Mouse (Mus musculus) midbrain, embryonic 16.5 days (tissue): Measurements from ENCODE around the gene Gm266. TPM values are rescaled to one million over a fixed set of nuclear protein-coding genes. Genes with fewer than 3 reads are reported as not detected.

ENCODE experiments used
- ATAC-seq: fragments of 200-750 bp; cut with Nextera tagmentation; 2 replicates; pipeline ENCODE4 v1.8.0; 2017; ENCODE audit warnings: moderate TSS enrichment
- H3K27ac ChIP-seq: fragments of 300-500 bp; sonication (generic); 2 replicates; pipeline ENCODE4 v1.5.1; 2014; ENCODE audit warnings: mild to moderate bottlenecking, low read length, mixed read lengths
- H3K27me3 ChIP-seq: fragments of 300-500 bp; sonication (generic); 2 replicates; pipeline ENCODE4 v1.6.1; 2014; ENCODE audit warnings: low read depth, low read length, mixed read lengths; ENCODE audit not compliant: control insufficient read depth, insufficient read depth
- H3K36me3 ChIP-seq: fragments of 300-500 bp; sonication (generic); 2 replicates; pipeline ENCODE4 v1.6.1; 2014; ENCODE audit warnings: mild to moderate bottlenecking, low read length, moderate library complexity, mixed read lengths; ENCODE audit not compliant: control insufficient read depth, insufficient read depth
- H3K4me1 ChIP-seq: fragments of 300-500 bp; sonication (generic); 2 replicates; pipeline ENCODE4 v1.6.1; 2014; ENCODE audit warnings: mild to moderate bottlenecking, low read length, mixed read lengths; ENCODE audit not compliant: control insufficient read depth, insufficient read depth
- H3K4me2 ChIP-seq: fragments of 300-500 bp; sonication (generic); 2 replicates; pipeline ENCODE4 v1.6.1; 2014; ENCODE audit warnings: mild to moderate bottlenecking, low read length, mixed read lengths
- H3K4me3 ChIP-seq: fragments of 300-500 bp; sonication (generic); 2 replicates; pipeline ENCODE4 v1.5.1; 2014; ENCODE audit warnings: low read depth, mild to moderate bottlenecking, low read length, moderate library complexity, mixed read lengths
- H3K9ac ChIP-seq: fragments of 300-500 bp; sonication (generic); 2 replicates; pipeline ENCODE4 v1.6.1; 2014; ENCODE audit warnings: low read depth, low read length, mixed read lengths
- H3K9me3 ChIP-seq: fragments of 300-500 bp; sonication (generic); replicated peaks from 2 replicates; pipeline ENCODE4 v1.6.1; 2014; ENCODE audit warnings: mild to moderate bottlenecking, low read length, mixed read lengths; ENCODE audit not compliant: control insufficient read depth, poor library complexity, severe bottlenecking
- WGBS: fragments of 180-500 bp; shearing (Covaris S2); extraction: QIAGEN DNeasy Blood & Tissue Kit; methylation state at CpG from one replicate; pipeline ENCODE4 v1.1.7; 2014; 5-methylcytosine and 5-hydroxymethylcytosine counted together
- polyA plus RNA-seq: library from polyadenylated mRNA; unstranded; fragments of >200 nt; fragmentation: Nextera tagmentation; extraction: Ambion mirVana; gene quantifications from 2 replicates; pipeline ENCODE4 v1.2.1, GENCODE M21; 2015

The Gm266 gene
- polyA plus RNA-seq, 1 experiment from 2014 or later, result 3.1 TPM

DNA sequence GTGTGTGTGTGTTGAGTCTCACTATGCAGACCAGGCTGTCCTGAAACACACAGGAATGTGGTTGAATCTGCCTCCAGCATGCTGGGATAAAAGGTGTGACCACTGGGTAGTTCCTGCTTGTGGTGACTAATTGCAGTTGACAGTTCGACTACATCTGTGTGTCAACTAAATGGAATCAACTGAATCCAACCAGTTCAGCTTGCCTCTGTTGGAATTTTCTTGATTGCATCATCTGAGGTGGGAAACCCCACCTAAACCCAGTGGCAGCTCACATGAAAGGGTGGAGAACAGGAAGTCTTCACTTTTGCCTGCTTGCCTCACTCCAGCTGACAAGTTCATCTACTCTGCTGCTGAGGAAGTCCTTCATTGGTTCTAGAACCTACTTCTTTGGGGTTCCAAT is 14.5 kb downstream of the Gm266 start:
- H3K9ac ChIP-seq, result no peak overlapping the region
- no peak overlapping the region for H3K4me3 ChIP-seq
- H3K27ac ChIP-seq, result no peak overlapping the region
- H3K4me1 ChIP-seq, result no peaks in the 10 kb centered on the region
- H3K27me3 ChIP-seq, result no peaks in the 10 kb centered on the region
- WGBS, result 67% methylated on average over 1 of the region's 1 CpGs
- ATAC-seq, result no peak
- no peak overlapping the region for H3K4me2 ChIP-seq
- no peaks in the 10 kb centered on the region for H3K36me3 ChIP-seq
- H3K9me3 ChIP-seq, result no peaks in the 10 kb centered on the region

- H3K27ac ChIP-seq, result no peak overlapping the region
- H3K4me1 ChIP-seq, result no peaks in the 10 kb centered on the region
- no peak overlapping the region for H3K4me2 ChIP-seq
- H3K9ac ChIP-seq, result no peak overlapping the region
- H3K9me3 ChIP-seq, result no peaks in the 10 kb centered on the region
- no peak overlapping the region for H3K4me3 ChIP-seq
- H3K36me3 ChIP-seq, result no peaks in the 10 kb centered on the region
- no peak for ATAC-seq
- H3K27me3 ChIP-seq, result no peaks in the 10 kb centered on the region
- 5% methylated on average over 8 of the region's 8 CpGs for WGBS
Measured at GRCm38 (mm10) chr12:111469507-111469906, 16.1 kb downstream of the Gm266 start.

- H3K36me3 ChIP-seq, result no peaks in the 10 kb centered on the region
- WGBS, result 64% methylated on average over 7 of the region's 7 CpGs
- H3K9ac ChIP-seq, result no peak overlapping the region
- H3K4me2 ChIP-seq, result no peak overlapping the region
- H3K4me3 ChIP-seq, result no peak overlapping the region
- no peak overlapping the region for H3K27ac ChIP-seq
- H3K4me1 ChIP-seq, result no peaks in the 10 kb centered on the region
- H3K9me3 ChIP-seq, result no peaks in the 10 kb centered on the region
- H3K27me3 ChIP-seq, result no peaks in the 10 kb centered on the region
- no peak for ATAC-seq
Measured at GRCm38 (mm10) chr12:111468206-111468605, 17.4 kb downstream of the Gm266 start.

GRCm38 (mm10) chr12:111466369-111466768 is 19.3 kb downstream of the Gm266 start:
- ATAC-seq, result no peak
- H3K9ac ChIP-seq, result no peak overlapping the region
- H3K4me3 ChIP-seq, result no peak overlapping the region
- no peaks in the 10 kb centered on the region for H3K9me3 ChIP-seq
- no peaks in the 10 kb centered on the region for H3K27me3 ChIP-seq
- no peak overlapping the region for H3K4me2 ChIP-seq
- H3K27ac ChIP-seq, result no peak overlapping the region
- 100% methylated on average over 3 of the region's 3 CpGs for WGBS
- no peaks in the 10 kb centered on the region for H3K36me3 ChIP-seq
- no peaks in the 10 kb centered on the region for H3K4me1 ChIP-seq

DNA sequence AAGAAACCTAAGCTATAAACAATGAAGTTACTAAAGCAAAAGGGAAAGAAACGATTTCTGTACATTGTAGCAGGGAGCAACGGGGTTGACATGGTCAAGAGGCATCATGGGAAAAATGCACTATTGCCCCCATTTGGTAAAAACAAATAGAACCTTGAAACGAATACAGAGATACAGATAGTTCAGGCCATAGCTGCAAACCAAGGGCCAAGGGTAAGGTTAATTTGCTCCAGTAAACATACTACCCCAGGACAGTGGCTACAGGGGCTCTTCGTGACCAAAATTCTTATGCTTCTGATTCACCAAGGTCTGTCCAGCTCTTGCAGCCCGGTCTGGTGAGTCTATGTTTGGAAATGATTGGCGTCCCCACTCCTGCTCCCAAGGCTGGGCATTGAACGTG is 22.1 kb downstream of the Gm266 start:
- Histone ChIP-seq H3K4me3 (no peak overlapping the region), H3K9ac (no peak overlapping the region), H3K9me3 (no peaks in the 10 kb centered on the region), H3K4me1 (no peaks in the 10 kb centered on the region), H3K36me3 (no peaks in the 10 kb centered on the region), H3K4me2 (no peak overlapping the region), H3K27me3 (no peaks in the 10 kb centered on the region), H3K27ac (no peak overlapping the region)
- WGBS, result 82% methylated on average over 7 of the region's 7 CpGs
- ATAC-seq, result no peak

- Histone ChIP-seq H3K27me3 (peaks cover 2% of the 10 kb centered on the region; the same call in 1 of the 2 replicates), H3K27ac (no peak overlapping the region), H3K9me3 (no peaks in the 10 kb centered on the region), H3K4me3 (no peak overlapping the region), H3K4me1 (no peaks in the 10 kb centered on the region), H3K4me2 (no peak overlapping the region), H3K36me3 (no peaks in the 10 kb centered on the region), H3K9ac (no peak overlapping the region)
- 87% methylated on average over 1 of the region's 1 CpGs for WGBS
- no peak for ATAC-seq
Measured at GRCm38 (mm10) chr12:111457742-111458141, 27.9 kb downstream of the Gm266 start.

DNA sequence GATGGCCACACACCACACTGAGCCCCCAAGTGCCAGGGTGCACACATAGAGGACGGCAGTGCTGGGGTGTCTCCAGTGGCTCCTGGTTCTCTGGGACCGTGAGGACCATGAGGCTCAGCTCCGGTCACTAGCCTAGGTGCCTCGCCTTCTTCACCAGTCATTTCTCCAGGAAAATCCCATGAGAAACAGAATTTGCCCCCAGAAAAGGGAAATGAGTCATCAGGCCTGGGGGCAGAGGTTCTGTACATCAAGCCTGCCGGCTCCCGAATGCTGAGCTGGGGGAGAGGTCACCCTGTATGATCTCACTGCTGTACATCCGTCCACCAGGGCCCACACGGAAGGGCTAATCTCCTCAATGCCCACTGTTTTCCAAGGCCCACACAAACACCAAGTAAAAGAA is 29.8 kb downstream of the Gm266 start:
- Histone ChIP-seq H3K27me3 (peaks cover 11% of the 10 kb centered on the region), H3K4me1 (no peaks in the 10 kb centered on the region), H3K4me3 (no peak overlapping the region), H3K4me2 (no peak overlapping the region), H3K9ac (no peak overlapping the region), H3K36me3 (no peaks in the 10 kb centered on the region), H3K27ac (no peak overlapping the region), H3K9me3 (no peaks in the 10 kb centered on the region)
- ATAC-seq, result no peak
- WGBS, result 62% methylated on average over 8 of the region's 8 CpGs

- Histone ChIP-seq H3K27me3 (peaks cover 14% of the 10 kb centered on the region), H3K4me2 (no peak overlapping the region), H3K27ac (no peak overlapping the region), H3K36me3 (no peaks in the 10 kb centered on the region), H3K9me3 (no peaks in the 10 kb centered on the region), H3K9ac (no peak overlapping the region), H3K4me3 (no peak overlapping the region), H3K4me1 (no peaks in the 10 kb centered on the region)
- no peak for ATAC-seq
- WGBS, result 76% methylated on average over 12 of the region's 12 CpGs
Measured at GRCm38 (mm10) chr12:111455311-111455846, 30.2 kb downstream of the Gm266 start.

- WGBS, result 66% methylated on average over 10 of the region's 10 CpGs
- Histone ChIP-seq H3K27ac (no peak overlapping the region), H3K4me3 (no peak overlapping the region), H3K27me3 (peaks cover 21% of the 10 kb centered on the region), H3K9ac (no peak overlapping the region), H3K36me3 (no peaks in the 10 kb centered on the region), H3K4me2 (no peak overlapping the region), H3K9me3 (no peaks in the 10 kb centered on the region), H3K4me1 (no peaks in the 10 kb centered on the region)
- ATAC-seq, result no peak
Measured at GRCm38 (mm10) chr12:111454543-111455280, 30.9 kb downstream of the Gm266 start.
